Comparison of ENCODE assay signal across 8 mouse cellular contexts in genomic region chr3:28745835-28746483, GRCm38 (mm10). TPM values are rescaled to one million over a fixed set of nuclear protein-coding genes. Genes with fewer than 3 reads are reported as not detected.
DNase-seq lines count a peak whose midpoint lies in the region; ATAC-seq and TF ChIP-seq lines count a peak whose summit lies in the region.

No protein-coding gene starts in this region.

- TF ChIP-seq POLR2A in cerebellum, adult 2 months (IDR thresholded peaks at IDR 0.05; ENCODE audit: borderline replicate concordance, insufficient read depth, low read length) = no peak

- no peak overlapping the region for H3K9ac ChIP-seq in forebrain, postnatal 0 days
- no peak overlapping the region for H3K9ac ChIP-seq in hindbrain, embryonic 11.5 days (ENCODE audit: low read depth, low read length)
- no peak overlapping the region for H3K9ac ChIP-seq in lung, embryonic 16.5 days (ENCODE audit: low read length)

- TF ChIP-seq CTCF in cerebellum, adult 2 months (IDR thresholded peaks at IDR 0.05; ENCODE audit: borderline replicate concordance, insufficient read depth, low read depth, low read length) = peak; percentile 100
- peak; percentile 99 for TF ChIP-seq CTCF in forebrain, postnatal 0 days (IDR thresholded peaks at IDR 0.05; ENCODE audit: low read depth)

- ATAC-seq in forebrain, postnatal 0 days = peak; percentile 88
- peak; percentile 81 for ATAC-seq in hindbrain, embryonic 11.5 days (ENCODE audit: low FRiP score)
- ATAC-seq in lung, embryonic 16.5 days (ENCODE audit: low read depth) = peak; percentile 76

- peak; percentile 93 for DNase-seq in NIH3T3 (ENCODE audit: low read depth)
- DNase-seq in cerebellum, adult 2 months = peak; percentile 73 to 76
- peak; percentile 93 for DNase-seq in forebrain, postnatal 0 days
- peak; percentile 88 for DNase-seq in hindbrain, embryonic 11.5 days (ENCODE audit: low spot score)
- peak; percentile 67 for DNase-seq in layer of hippocampus, adult 9-10 months (ENCODE audit: low spot score)
- DNase-seq in ovary, postnatal 36 days (ENCODE audit: low spot score) = peak; percentile 48
- peak; percentile 71 for DNase-seq in thymus, postnatal 25 days

- H3K9me3 ChIP-seq in forebrain, postnatal 0 days (ENCODE audit: low read length) = no peaks in the 10 kb centered on the region
- no peaks in the 10 kb centered on the region for H3K9me3 ChIP-seq in hindbrain, embryonic 11.5 days (ENCODE audit: control insufficient read depth, low read length)
- no peaks in the 10 kb centered on the region for H3K9me3 ChIP-seq in lung, embryonic 16.5 days (ENCODE audit: control insufficient read depth, low read length)

- H3K4me2 ChIP-seq in forebrain, postnatal 0 days (ENCODE audit: low read depth) = no peak overlapping the region
- H3K4me2 ChIP-seq in hindbrain, embryonic 11.5 days (replicated peaks; ENCODE audit: low read depth, low read length) = no peak overlapping the region
- H3K4me2 ChIP-seq in lung, embryonic 16.5 days (ENCODE audit: low read depth, low read length) = no peak overlapping the region

- no peak overlapping the region for H3K27ac ChIP-seq in cerebellum, adult 2 months (ENCODE audit: insufficient read depth, low read length)
- no peak overlapping the region for H3K27ac ChIP-seq in forebrain, postnatal 0 days (ENCODE audit: low read depth, low read length)
- no peak overlapping the region for H3K27ac ChIP-seq in hindbrain, embryonic 11.5 days (ENCODE audit: low read depth, low read length)
- no peak overlapping the region for H3K27ac ChIP-seq in lung, embryonic 16.5 days (ENCODE audit: low read length)

- no peaks in the 10 kb centered on the region for H3K4me1 ChIP-seq in cerebellum, adult 2 months (ENCODE audit: control insufficient read depth, insufficient read depth, low read length)
- no peaks in the 10 kb centered on the region for H3K4me1 ChIP-seq in forebrain, postnatal 0 days (ENCODE audit: insufficient read depth)
- H3K4me1 ChIP-seq in hindbrain, embryonic 11.5 days (replicated peaks; ENCODE audit: control insufficient read depth, insufficient read depth, low read length) = no peaks in the 10 kb centered on the region
- no peaks in the 10 kb centered on the region for H3K4me1 ChIP-seq in lung, embryonic 16.5 days (replicated peaks; ENCODE audit: control insufficient read depth, insufficient read depth, low read length)

- 29% methylated on average over 7 of the region's 7 CpGs for WGBS in cerebellum, adult 2 months
- 32% methylated on average over 7 of the region's 7 CpGs for WGBS in forebrain, postnatal 0 days
- WGBS in hindbrain, embryonic 11.5 days = 33% methylated on average over 7 of the region's 7 CpGs
- whole genome bisulfite sequencing in lung, embryonic 16.5 days = 31% methylated on average over 7 of the region's 7 CpGs

- H3K27me3 ChIP-seq in cerebellum, adult 2 months (ENCODE audit: control insufficient read depth, insufficient read depth, low read length) = no peaks in the 10 kb centered on the region
- no peaks in the 10 kb centered on the region for H3K27me3 ChIP-seq in forebrain, postnatal 0 days (ENCODE audit: insufficient read depth, low read length)
- H3K27me3 ChIP-seq in hindbrain, embryonic 11.5 days (ENCODE audit: control insufficient read depth, insufficient read depth, low read length) = no peaks in the 10 kb centered on the region
- H3K27me3 ChIP-seq in lung, embryonic 16.5 days (ENCODE audit: control insufficient read depth, insufficient read depth, low read depth, low read length) = no peaks in the 10 kb centered on the region

- H3K4me3 ChIP-seq in cerebellum, adult 2 months (replicated peaks; ENCODE audit: insufficient read depth, low read depth, low read length) = no peak overlapping the region
- H3K4me3 ChIP-seq in forebrain, postnatal 0 days (ENCODE audit: low read depth, low read length) = no peak overlapping the region
- no peak overlapping the region for H3K4me3 ChIP-seq in hindbrain, embryonic 11.5 days (ENCODE audit: low read depth, low read length)
- no peak overlapping the region for H3K4me3 ChIP-seq in lung, embryonic 16.5 days (ENCODE audit: low read length)

- no peaks in the 10 kb centered on the region for H3K36me3 ChIP-seq in forebrain, postnatal 0 days (ENCODE audit: insufficient read depth)
- H3K36me3 ChIP-seq in hindbrain, embryonic 11.5 days (ENCODE audit: control insufficient read depth, insufficient read depth, low read length) = no peaks in the 10 kb centered on the region
- no peaks in the 10 kb centered on the region for H3K36me3 ChIP-seq in lung, embryonic 16.5 days (ENCODE audit: control insufficient read depth, insufficient read depth, low read length)

RNA-seq across cellular contexts. Expression of gene Eif5a2, which starts 35.1 kb away (rescaled TPM):
- 39.2 and 44.0 TPM in 2 replicates for polyA plus RNA-seq in cerebellum, adult 2 months (2012; rRNA removed)
- 20.4 and 25.4 TPM in 2 replicates for total RNA-seq in forebrain, postnatal 0 days (2014; rRNA removed)
- polyA plus RNA-seq in forebrain, postnatal 0 days (2015; fragmentation: Nextera tagmentation; extraction: Ambion mirVana) = 7.5 and 8.0 TPM in 2 replicates
- 18.2 and 23.2 TPM in 2 replicates for polyA plus RNA-seq in hindbrain, embryonic 11.5 days (2014; fragmentation: Nextera tagmentation; extraction: Ambion mirVana)
- polyA plus RNA-seq in lung, embryonic 16.5 days (2015; fragmentation: Nextera tagmentation; extraction: Ambion mirVana) = 9.3 and 9.7 TPM in 2 replicates

RNA-seq across cellular contexts. Expression of gene Slc2a2, which starts 48.3 kb away (rescaled TPM):
- polyA plus RNA-seq in cerebellum, adult 2 months (2012; rRNA removed) = 0.08 and 0.10 TPM in 2 replicates
- 0.08 TPM in 1 of 2 replicates, not detected in the other for total RNA-seq in forebrain, postnatal 0 days (2014; rRNA removed)
- polyA plus RNA-seq in forebrain, postnatal 0 days (2015; fragmentation: Nextera tagmentation; extraction: Ambion mirVana) = not detected in 2 replicates
- 0.25 TPM in 1 of 2 replicates, not detected in the other for polyA plus RNA-seq in hindbrain, embryonic 11.5 days (2014; fragmentation: Nextera tagmentation; extraction: Ambion mirVana)
- polyA plus RNA-seq in lung, embryonic 16.5 days (2015; fragmentation: Nextera tagmentation; extraction: Ambion mirVana) = 0.28 and 0.64 TPM in 2 replicates

RNA-seq across cellular contexts. Expression of gene Rpl22l1, which starts 59.3 kb away (rescaled TPM):
- 142 and 156 TPM in 2 replicates for polyA plus RNA-seq in cerebellum, adult 2 months (2012; rRNA removed)
- total RNA-seq in forebrain, postnatal 0 days (2014; rRNA removed) = 368 and 440 TPM in 2 replicates
- polyA plus RNA-seq in forebrain, postnatal 0 days (2015; fragmentation: Nextera tagmentation; extraction: Ambion mirVana) = 263 and 321 TPM in 2 replicates
- 352 and 369 TPM in 2 replicates for polyA plus RNA-seq in hindbrain, embryonic 11.5 days (2014; fragmentation: Nextera tagmentation; extraction: Ambion mirVana)
- 383 and 408 TPM in 2 replicates for polyA plus RNA-seq in lung, embryonic 16.5 days (2015; fragmentation: Nextera tagmentation; extraction: Ambion mirVana)
